Comparison of ENCODE assay signal across 9 mouse cellular contexts in the genomic region with DNA sequence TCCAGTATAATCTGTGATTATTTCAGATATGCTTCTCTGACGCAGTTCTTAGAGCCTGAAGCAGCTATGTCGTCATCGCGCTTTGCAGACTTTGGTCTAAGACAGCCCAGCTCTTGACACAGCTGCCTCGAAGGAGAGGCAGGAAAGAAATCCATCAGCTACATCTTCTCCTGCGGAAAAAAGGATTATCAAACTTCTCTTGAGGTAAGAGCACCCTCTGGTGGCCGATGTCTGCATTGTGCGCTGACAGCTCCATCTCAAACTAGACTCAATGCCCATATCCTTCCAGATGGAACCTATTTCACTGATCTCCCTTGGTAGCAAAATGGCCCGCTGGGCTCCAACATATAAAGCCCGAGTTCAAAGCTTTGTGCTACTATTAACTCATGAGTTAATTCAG.
DNase-seq lines count a peak whose midpoint lies in the region; ATAC-seq and TF ChIP-seq lines count a peak whose summit lies in the region.
"Had no signal": no experiment of that assay in that cellular context is flagged by ENCODE, and none has a peak within 500 bp of the region (broad histone marks: within the 10 kb centered on the region; RNA-seq: fewer than 3 reads in every experiment).

No protein-coding gene starts in this region.

- TF ChIP-seq CTCF in lung, adult 2 months (IDR thresholded peaks at IDR 0.05; ENCODE audit: insufficient read depth, low read length): peak; percentile 89

- no peak overlapping the region for H3K4me3 ChIP-seq in forebrain, embryonic 12.5 days (replicated peaks)
- peak overlapping the region; percentile 18 for H3K4me3 ChIP-seq in heart, embryonic 16.5 days (ENCODE audit: low read length)
- no peak overlapping the region for H3K4me3 ChIP-seq in lung, adult 2 months (replicated peaks; ENCODE audit: extremely low read depth, low read depth, low read length)

- 13% methylated on average over 10 of the region's 10 CpGs for WGBS in forebrain, embryonic 12.5 days
- 8% methylated on average over 10 of the region's 10 CpGs for WGBS in heart, embryonic 16.5 days
- WGBS in lung, adult 2 months: 8% methylated on average over 10 of the region's 10 CpGs

- no peak overlapping the region for H3K27ac ChIP-seq in forebrain, embryonic 12.5 days
- H3K27ac ChIP-seq in heart, embryonic 16.5 days (ENCODE audit: low read length): no peak overlapping the region
- H3K27ac ChIP-seq: macrophage had no signal

- 0 out of 2 replicates have a peak overlapping the region, but pooled peaks have one; percentile 24 for H3K4me2 ChIP-seq in forebrain, embryonic 12.5 days
- peak overlapping the region; percentile 48 for H3K4me2 ChIP-seq in heart, embryonic 16.5 days (ENCODE audit: low read depth, low read length)

- H3K9ac ChIP-seq in forebrain, embryonic 12.5 days: no peak overlapping the region
- H3K9ac ChIP-seq in heart, embryonic 16.5 days (ENCODE audit: low read length): no peak overlapping the region

- no peaks in the 10 kb centered on the region for H3K36me3 ChIP-seq in forebrain, embryonic 12.5 days (replicated peaks)
- H3K36me3 ChIP-seq in heart, embryonic 16.5 days (ENCODE audit: control insufficient read depth, insufficient read depth): no peaks in the 10 kb centered on the region

- peak; percentile 78 for DNase-seq in ES-CJ7 (ENCODE audit: low read depth, low spot score)
- DNase-seq in c-Kit-positive CD71-negative TER-119-negative erythroid progenitor cells, embryonic 14.5 days (ENCODE audit: low read depth): peak; percentile 46
- DNase-seq in kidney, postnatal 4 days: peak; percentile 87 to 88
- DNase-seq in lung, adult 2 months: peak; percentile 48
- peak; percentile 56 for DNase-seq in ovary, postnatal 10 days (ENCODE audit: low spot score)
- peak; percentile 29 to 61 for DNase-seq in urinary bladder, adult 18-20 months (ENCODE audit: low spot score in 2 of 2)

- H3K4me1 ChIP-seq in forebrain, embryonic 12.5 days: no peaks in the 10 kb centered on the region
- no peaks in the 10 kb centered on the region for H3K4me1 ChIP-seq in heart, embryonic 16.5 days (ENCODE audit: control insufficient read depth, insufficient read depth, low read length)
- no peaks in the 10 kb centered on the region for H3K4me1 ChIP-seq in lung, adult 2 months (ENCODE audit: control insufficient read depth, insufficient read depth, low read length)

- TF ChIP-seq POLR2A in lung, adult 2 months (IDR thresholded peaks at IDR 0.05; ENCODE audit: borderline replicate concordance, extremely low read depth, low read depth, low read length): no peak

- no peaks in the 10 kb centered on the region for H3K9me3 ChIP-seq in forebrain, embryonic 12.5 days
- H3K9me3 ChIP-seq in heart, embryonic 16.5 days (replicated peaks; ENCODE audit: control insufficient read depth, low read length): 0 out of 2 replicates have a peak, but pooled peaks cover 4% of the 10 kb centered on the region

- H3K27me3 ChIP-seq in forebrain, embryonic 12.5 days: no peaks in the 10 kb centered on the region
- H3K27me3 ChIP-seq in heart, embryonic 16.5 days (ENCODE audit: control insufficient read depth, insufficient read depth, low read length): no peaks in the 10 kb centered on the region

- ATAC-seq in forebrain, embryonic 12.5 days (ENCODE audit: low FRiP score): peak; percentile 73
- ATAC-seq in heart, embryonic 16.5 days (replicated peaks; ENCODE audit: extremely low read depth, insufficient read depth, low FRiP score): no peak
